Mouse (Mus musculus) urinary bladder, postnatal 4 days (tissue): ENCODE data around the gene Rbm48.
A peak's percentile ranks its signal among the peaks of the same experiment; 100 is the strongest.
"Not testable (repeated sequence)": the region's sequence is repeated elsewhere in the genome, so short reads cannot be mapped to it uniquely, and the experiment has no call there.

Experiments
- DNase-seq, 2 experiments: peaks; one replicate each; pipeline ENCODE4 v3.0.0; 2021 to 2022; ENCODE audit warnings: low spot score in 2 of 2

Rbm48 gene

DNA sequence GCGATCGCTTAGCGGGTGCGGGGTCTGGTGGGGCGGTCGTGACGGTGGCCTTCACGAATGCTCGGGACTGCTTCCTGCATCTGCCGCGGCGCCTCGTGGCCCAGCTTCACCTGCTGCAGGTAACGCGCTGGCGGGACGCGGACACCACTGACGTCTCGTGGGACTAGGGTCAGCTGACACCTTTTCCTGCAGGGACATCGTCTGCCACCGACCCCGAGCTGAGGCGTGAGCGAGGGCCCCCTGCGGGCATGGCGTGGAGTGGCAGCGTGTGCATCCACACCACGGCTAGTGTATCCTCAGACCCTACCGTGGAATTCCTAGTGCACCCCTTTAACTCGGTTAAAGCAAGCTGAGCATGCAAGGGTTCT lies at the start of gene Rbm48:
Gene Rbm48 (minus strand): TSS at position 187 of the 368 bp plus-strand sequence.
- DNase-seq = peak; percentile 81 to 85

DNA sequence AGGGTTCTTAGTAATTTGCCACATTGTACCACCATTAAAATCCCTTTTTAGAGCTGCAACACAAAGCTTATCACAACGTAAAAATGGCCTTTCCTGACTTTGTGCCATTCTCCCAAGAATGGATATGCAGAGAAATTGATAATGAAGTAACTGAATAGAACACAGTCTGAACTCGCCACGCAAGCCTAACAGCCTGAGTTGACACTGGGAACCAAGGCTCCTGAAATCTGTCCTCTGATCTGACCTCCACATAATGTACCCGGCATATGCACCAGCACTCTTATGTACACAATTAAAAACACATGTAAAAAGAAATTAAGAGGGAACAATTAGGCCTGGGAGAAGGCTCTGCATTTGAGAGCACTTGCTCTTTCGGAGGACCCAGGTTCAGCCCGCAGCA lies 48.9 kb upstream of the Rbm48 start:
- DNase-seq = no peak

DNA sequence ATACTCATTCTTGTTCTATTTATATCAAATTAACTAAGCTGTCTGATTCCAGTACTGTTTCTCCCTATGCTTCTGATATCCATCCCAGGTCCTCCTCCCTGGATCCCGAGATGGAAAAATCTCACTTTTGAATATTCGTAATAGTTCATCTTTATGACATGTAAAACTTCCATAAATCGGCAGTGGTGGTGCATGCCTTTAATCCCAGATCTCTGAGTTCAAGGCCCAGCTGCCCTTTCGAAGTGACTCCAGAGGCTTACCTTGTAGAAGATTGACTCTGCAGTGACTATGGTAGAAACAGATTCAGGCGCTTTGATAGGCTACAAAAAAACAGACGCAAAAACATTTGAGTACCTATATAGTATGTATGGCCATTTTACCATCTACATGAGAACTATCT lies 48.2 kb upstream of the Rbm48 start:
- DNase-seq = no peak

DNA sequence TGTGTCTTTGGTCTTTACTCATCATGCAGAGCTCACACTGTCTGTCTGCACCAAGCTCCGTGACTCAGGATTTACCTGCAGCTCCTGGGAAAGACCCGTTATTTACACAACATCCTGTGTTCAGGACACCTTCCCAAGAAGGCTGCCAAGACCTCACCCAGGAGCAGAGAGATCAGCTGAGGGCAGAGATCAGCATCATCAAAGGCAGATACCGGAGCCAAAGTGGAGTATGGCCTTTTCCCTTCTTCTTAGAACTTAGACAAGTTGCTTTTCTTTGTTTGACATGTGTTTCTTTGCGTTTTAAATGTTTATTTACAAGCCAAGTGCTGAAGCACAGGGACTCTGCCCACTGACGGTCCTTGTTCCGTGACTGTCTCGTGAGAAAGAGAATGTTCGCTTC lies 38.9 kb upstream of the Rbm48 start:
- DNase-seq = no peak

DNA sequence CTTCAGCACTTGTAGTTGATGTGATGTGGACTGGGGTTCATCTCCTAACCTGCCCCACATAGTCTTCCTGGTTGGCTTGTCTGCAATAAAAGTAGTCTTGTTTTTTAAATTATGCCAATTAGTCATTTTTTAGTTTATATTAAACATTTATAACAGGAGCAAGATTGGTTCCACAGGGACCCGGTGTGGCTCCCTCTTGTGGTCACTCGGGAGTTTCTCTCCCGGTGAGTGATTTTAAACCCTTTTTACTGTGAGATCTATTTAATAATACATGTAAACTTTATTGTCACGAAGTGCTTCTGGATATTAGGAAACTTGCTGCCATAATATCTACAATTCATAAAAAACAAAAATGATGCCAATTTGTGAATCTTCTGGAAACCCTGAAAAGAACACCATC lies 37.6 kb upstream of the Rbm48 start:
- no peak for DNase-seq

DNA sequence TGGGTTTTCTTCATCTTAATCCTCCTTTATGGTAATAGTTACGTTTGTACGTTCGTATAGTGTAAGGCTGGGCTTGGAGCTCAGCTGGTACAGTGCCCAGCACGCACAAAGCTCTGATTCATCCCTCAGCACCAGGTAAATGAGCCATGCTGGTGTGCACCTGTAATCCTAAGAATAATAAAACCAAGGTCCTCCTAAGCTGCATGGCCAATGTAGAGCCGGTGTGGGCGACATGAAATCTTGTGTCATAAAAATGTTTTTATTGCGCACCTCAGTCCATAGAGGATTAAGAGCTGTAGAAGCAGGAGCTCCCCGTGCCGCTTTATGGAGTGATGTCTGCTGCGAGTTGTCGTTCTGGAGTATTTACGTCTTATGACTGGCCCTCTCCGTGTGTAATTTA lies 36.9 kb upstream of the Rbm48 start:
- DNase-seq = no peak

DNA sequence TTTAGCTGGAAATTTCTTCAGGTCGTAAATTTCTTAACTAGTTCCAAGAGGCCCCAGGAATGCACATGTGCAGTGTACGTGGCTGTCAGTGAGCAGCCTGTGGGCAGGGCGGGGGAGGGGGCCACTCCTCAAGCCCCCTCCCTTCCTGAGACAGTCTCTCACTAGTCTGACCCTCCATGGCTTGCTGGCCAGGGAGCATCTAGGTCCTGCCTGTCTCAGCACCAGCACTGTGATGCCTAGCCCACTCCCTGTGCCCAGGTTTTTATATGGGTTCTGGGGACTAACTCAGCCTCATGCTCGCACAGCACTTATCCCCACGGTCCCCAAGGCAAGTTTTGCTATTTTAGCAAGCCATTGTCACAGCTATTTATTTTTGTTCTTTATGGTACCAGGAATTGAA lies 35.9 kb upstream of the Rbm48 start:
- no peak for DNase-seq

DNA sequence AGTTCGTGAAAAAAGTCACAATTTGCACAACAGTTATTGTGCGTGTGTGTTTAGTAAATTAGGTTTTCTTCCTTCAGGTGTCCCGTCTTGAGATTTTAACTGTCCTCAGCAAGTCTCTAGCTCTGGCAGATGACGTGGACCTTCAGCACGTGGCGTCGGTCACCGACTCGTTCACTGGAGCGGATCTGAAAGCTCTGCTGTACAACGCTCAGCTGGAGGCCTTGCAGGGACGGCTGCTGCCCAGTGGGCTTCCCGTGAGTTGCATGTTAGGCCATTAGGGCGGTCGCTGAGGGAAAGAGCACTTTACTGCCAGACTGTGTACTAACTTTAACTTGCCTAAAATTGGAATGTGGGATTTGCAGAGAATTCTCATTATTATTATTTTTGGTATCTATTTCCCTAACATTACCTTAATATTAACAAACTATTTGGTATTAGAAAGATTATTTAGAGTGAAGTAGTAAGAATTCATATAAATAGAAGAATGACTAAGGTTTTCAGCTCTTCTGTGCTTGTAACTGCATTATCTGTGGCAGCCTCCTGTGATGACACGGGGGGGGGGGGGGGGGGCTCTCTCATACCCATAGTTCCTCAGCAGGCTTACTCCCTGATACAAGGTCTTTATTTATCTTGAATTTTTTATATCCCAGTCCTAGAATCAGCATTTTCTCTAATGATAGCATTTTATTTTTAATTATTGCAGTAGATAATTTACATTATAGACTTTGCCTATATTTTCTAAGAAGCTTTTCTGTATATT lies 35.3 kb upstream of the Rbm48 start:
- DNase-seq = no peak

DNA sequence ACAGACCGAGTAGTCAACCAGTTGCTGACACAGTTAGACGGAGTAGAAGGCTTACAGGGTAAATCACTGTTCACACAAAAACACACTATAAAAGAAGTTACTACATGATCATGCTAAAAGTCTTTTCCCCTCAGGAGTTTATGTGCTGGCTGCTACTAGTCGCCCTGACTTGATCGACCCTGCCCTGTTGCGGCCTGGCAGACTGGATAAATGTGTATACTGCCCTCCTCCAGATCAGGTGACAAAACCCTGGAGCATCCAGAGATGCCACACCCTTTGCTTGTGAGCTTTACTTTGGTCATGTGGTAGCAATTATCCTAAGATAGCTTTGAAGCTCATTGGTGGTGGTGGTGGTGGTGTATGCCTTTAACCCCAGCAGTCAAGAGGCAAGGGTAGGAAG lies 33.7 kb upstream of the Rbm48 start:
- DNase-seq = no peak

DNA sequence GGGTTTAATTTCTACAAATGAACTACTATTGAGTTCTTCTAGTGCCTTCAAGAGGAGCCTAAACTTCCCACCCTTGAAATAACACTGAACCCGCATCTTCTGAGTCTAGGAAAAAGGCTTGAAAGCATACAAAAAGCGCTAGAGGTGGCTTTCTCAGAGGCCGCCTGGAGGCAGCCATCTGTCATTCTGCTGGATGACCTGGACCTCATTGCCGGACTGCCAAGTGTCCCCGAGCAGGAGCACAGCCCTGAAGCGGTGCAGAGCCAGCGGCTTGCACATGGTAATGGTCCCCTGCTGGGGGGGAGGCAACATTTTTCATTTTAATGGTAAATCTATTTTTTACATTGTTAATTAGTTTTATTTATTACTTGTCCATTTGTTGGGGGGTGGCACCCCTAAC lies 24.1 kb upstream of the Rbm48 start:
- no peak for DNase-seq

DNA sequence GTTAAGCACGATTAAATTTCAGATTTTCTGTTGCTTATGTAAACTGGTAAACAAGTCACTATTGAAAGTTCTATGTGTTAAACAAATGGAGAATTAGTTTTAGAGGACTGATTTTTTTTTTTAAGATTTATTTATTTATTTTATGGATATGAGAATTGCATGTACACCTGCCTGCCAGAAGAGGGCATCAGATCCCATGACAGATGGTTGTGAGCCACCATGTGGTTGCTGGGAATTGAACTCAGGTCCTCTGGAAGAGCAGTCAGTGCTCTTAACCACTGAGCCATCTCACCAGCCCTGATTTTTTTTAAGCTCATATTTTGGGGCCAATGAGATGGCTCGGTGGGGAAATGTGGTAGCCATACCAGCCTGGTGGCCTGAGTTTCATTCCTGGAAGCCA lies 15.4 kb upstream of the Rbm48 start:
- not testable (repeated sequence) for DNase-seq

DNA sequence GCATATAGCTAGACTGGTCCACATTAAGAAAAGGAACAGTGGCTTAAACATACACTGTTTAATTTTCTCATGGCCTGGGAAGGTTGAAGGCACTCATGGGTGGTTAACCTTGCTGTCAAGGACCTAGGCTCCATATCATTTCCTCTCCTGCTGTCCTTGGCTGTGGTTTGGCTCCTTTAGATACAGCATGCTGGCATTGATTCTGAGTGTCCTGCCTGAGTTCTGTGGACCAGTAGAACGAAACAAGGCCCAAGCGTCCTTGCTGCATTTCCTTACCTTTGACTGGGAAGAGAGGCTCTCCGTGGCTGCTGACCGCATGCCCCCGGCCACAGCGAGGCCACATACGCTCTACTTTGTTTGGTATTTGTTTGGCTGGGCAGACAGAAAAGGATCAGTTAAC lies 12.9 kb upstream of the Rbm48 start:
- no peak for DNase-seq

DNA sequence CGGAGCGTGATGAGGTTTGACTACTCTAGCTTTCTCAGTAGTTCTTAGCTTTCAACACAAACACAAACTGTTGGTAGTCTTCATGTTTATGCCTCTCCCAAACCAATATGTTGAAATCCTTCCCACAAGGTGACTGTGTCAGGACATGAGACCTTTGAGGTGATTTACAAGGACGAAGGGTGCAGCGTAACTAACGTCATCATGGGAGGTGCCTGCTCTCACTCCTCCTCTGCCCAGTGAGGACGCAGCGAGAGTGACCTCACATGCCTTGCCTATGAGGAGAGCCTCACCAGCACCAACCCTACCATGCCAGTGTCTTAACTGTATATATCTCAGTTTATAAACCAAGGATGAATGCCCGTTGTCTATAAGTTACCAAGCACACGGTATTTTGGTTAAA lies 10.7 kb upstream of the Rbm48 start:
- no peak for DNase-seq

DNA sequence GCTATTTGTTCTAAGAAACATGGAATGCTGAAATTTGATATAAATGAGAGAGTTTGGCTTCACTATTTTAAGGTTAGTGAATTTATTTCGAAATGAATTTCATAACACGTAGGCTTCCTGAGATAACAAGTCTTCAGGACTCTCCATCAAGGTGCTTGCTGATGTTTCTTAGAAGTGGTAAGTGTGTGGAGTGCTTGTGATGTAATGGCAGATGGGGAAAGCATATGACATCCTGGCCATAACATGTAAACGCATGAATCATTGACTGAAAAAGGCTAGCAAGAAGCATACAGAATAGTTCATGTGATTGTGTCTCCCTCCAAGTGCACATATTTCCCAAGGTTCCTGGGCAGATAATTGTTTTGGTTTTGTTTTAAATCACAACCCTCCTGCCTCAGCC lies 4.4 kb upstream of the Rbm48 start:
- no peak for DNase-seq

DNA sequence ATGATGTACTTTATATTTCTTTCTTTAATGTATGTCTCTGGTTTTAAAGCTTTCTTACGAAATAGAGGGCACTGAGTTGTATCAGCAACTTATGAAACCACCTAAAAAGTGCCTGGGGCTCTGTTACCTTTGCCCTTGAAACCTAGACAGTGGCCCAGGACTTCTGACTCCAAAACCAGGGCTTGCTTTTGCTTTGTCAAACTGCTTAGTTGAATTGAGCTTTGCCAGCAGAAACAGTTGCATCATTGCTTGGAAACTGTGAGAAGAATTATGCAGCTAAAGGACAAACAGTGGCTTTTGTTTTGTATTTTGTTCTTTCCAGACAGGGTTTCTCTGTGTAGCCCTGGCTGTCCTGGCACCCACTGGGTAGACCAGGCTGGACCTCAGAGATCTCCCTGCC lies 3.9 kb upstream of the Rbm48 start:
- no peak for DNase-seq

DNA sequence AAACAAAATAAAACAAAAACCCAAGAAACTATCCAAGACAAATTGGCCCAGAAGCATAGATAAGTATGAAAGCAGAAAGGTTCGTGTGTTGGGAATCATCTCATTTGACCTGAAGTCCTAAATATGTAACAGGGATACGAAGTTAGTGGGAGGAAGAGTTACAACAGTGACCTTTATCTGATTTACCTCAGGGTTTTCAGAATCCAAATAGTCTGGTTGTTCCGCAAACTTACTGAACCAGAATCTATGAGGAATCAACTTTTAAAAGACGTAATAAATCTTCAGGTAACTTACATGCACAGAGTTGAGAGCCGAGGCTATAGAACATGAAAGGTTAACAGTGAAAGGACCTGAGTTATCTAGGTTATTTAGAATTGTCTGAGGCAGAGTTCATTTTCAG lies 2.4 kb upstream of the Rbm48 start:
- no peak for DNase-seq

DNA sequence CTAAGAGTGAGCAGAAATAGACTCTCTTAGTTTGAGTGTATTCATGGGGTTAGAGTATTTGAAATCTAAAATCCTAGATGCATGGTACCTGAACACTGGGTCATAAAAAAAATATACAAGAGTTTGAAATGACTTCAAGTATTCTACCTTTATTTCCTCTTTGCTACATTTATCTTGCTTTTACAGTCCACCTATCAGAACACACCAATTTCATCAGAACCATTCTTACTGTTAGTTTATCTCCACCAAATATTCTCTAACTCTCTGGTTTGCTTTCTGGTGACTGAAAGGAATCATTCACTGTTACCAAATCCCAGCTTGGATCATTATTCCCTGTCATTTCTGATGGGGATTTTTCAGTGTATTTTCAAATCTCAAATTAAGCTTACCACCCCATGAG lies 786 bp upstream of the Rbm48 start:
- no peak for DNase-seq

DNA sequence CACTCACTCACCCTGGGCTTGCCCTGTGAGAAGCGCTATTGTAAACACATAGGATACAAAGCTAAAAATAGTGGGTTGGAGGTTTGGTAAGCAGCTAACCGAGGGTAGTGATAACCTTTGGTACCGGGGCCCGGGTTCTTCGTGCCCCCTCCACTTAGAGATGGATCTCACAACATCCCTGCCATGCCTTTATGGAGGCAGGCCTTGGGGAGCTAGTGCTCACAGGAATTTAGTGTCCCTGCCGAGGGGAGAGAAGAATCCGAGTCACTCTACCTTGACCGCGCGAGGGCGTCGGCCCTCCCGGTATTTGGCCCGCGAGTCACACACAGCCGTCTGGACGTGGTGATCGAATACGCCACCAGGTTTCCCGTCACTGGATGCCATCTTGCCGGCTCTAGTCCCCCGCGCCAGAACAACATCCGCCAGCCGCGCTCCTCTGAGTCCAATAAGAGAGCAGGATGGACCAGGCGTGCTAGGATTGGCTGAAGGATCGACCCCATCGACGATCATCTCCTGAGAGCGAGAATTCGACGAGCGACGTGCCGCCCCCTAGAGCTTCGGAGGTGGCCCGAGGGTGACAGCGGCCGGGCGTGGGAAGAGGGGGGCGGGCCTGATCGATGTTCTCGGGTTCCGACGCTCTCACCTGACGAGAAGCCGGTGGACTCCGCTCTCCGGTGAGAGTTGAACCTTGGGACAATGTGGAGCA lies 539 bp downstream of the Rbm48 start, which contains the start of gene Pex1:
Gene Pex1 (plus strand): TSS at position 374 of the 706 bp plus-strand sequence.
- DNase-seq = peak; percentile 93

DNA sequence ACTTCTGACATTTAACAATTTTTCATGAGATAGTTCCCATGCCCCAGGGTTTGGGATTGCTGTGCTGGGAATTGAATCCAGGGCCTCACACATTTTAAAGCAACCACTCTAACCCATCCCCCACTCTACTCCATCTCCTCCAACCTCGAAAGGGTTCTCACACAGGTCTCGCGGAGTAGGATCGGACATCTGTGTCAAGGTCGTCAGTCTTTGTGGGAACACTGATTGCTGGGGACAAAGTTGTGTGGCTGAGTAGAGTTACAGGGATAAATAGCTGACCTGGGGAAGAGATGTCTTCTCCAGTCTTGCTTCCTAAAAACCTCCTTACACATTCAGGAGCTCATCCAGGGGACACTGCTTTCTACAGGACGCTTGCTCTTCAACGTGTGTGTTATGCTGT lies 17.3 kb downstream of the Rbm48 start:
- no peak for DNase-seq

DNA sequence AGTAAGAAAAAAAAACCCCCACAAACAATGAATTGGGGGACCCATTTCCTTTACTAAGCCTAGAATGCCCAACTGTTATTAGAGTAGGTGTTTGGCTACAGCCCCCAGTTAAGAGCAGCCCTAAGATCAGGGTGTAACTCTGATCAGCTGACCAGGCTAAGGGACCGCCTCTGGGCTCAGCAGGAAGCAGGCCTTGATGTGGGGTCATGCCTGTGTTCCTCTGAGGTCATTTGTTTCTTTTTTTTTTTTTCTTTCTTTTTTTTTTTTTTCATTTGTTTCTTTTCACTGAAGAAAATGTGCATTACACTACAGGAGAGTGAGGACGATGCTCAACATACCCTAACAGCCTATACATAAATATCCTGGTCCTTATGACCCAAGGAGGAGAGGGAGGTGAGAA lies 18.4 kb downstream of the Rbm48 start:
- no peak for DNase-seq

DNA sequence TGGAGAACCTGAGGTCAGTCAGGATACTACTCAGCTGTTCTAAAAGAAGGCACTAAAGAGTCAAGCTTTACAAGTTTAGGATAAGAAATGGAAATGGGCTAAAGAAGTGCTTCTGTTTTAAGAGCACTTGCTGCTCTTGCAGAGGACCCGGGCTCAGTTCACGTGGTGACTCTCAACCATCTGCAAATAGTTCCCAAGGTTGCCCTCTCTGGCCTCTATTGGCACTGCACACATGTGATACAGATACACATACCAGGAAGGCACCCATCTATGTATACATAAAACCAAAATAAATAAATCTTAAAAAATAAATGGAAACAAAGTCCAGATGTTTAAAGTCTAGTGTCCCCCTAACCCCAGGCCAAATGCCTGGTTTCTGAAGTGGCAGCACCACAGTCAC lies 21.6 kb downstream of the Rbm48 start:
- no peak for DNase-seq

DNA sequence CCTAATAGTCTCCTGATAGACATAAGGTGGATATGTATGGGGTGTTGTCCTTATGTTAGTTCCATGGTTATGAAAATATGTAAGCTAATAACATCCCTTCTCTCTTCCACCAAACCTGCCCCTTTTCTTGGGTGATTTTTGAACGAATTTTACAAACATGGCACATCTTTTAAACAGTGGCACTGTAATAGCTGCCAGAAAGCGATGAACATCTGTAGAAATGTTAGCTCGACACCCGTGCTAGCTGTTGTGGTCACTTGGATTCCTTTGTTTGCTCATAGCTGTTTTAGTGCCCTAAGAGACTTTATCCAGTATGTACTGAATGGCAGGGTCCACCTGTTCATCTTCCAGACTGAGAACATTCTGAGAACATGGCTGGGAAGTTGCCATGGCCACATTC lies 25.1 kb downstream of the Rbm48 start, which contains the start of gene 1700109H08Rik:
Gene 1700109H08Rik (plus strand): TSS at position 301 of the 400 bp plus-strand sequence.
- DNase-seq = no peak

DNA sequence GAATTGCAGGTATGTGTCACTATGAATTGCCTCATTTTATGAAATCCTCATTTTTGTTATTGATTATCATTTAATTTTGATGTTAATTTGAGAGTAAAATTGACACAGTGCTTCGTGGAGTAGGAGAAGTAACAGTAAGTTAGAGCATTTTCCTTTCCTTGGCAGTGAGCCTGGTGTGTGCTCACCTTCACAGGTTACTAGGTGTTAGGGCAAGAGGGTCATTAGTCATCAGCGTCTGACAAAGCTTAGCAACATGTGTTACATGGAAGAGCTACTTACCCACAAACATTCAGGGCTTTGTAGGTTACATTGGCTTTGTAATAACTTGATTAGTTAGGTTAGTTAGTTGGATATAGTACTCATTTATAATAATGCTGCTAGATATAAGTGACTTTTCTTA lies 42.2 kb downstream of the Rbm48 start:
- no peak for DNase-seq

DNA sequence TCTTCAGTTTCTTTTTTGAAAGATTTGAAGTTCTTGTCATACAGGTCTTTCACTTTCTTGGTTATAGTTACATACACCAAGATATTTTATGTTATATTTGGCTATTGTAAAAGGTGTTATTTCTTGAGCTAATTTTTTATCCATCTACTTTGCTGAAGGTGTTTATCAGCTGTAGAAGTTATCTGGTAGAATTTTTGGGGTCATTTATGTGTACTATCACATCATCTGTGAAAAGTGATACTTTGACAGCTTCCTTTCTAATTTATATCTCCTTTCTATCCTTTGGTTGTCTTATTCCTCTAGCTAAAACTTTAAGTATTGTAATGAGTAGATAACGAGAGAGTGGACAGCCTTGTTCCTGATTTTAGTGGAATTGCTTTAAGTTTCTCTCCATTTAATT lies 44.9 kb downstream of the Rbm48 start:
- no peak for DNase-seq
